Mouse (Mus musculus): ENCODE data around the gene Gm11011.

Gene Gm11011

GRCm38 (mm10) chr2:169589697-169590096 lies 2.2 kb upstream of the Gm11011 start:
- no peak for DNase-seq (ENCODE audit: low spot score in 2 of 2)

- no peak for DNase-seq (ENCODE audit: low spot score in 2 of 2)
Measured at GRCm38 (mm10) chr2:169586688-169587087, 857 bp downstream of the Gm11011 start.

- no peak for DNase-seq (ENCODE audit: low spot score in 2 of 2)
Measured at GRCm38 (mm10) chr2:169585631-169586285, 1.8 kb downstream of the Gm11011 start.

GRCm38 (mm10) chr2:169584745-169585456 lies 2.6 kb downstream of the Gm11011 start:
- DNase-seq (ENCODE audit: low spot score in 2 of 2): no peak

- DNase-seq (ENCODE audit: low spot score in 2 of 2): no peak
Measured at GRCm38 (mm10) chr2:169583476-169583875, 4.1 kb downstream of the Gm11011 start.

- DNase-seq (ENCODE audit: low spot score in 2 of 2): no peak
Measured at GRCm38 (mm10) chr2:169577508-169578196, 9.9 kb downstream of the Gm11011 start.

- DNase-seq (ENCODE audit: low spot score in 2 of 2): no peak
Measured at GRCm38 (mm10) chr2:169570063-169570462, 17.5 kb downstream of the Gm11011 start.

GRCm38 (mm10) chr2:169566159-169566558 lies 21.4 kb downstream of the Gm11011 start:
- DNase-seq (ENCODE audit: low spot score in 2 of 2): no peak

GRCm38 (mm10) chr2:169565751-169566150 lies 21.8 kb downstream of the Gm11011 start:
- no peak for DNase-seq (ENCODE audit: low spot score in 2 of 2)

GRCm38 (mm10) chr2:169545674-169546073 lies 41.9 kb downstream of the Gm11011 start:
- DNase-seq (ENCODE audit: low spot score in 2 of 2): no peak

GRCm38 (mm10) chr2:169538906-169539305 lies 48.6 kb downstream of the Gm11011 start:
- DNase-seq (ENCODE audit: low spot score in 2 of 2): no peak

Data from left cerebral cortex, adult 9 months (tissue).